Comparison of ENCODE assay signal across 13 mouse cellular contexts in genomic region chr10:86339121-86339520, GRCm38 (mm10). TPM values are rescaled to one million over a fixed set of nuclear protein-coding genes. Genes with fewer than 3 reads are reported as not detected.
DNase-seq lines count a peak whose midpoint lies in the region; ATAC-seq and TF ChIP-seq lines count a peak whose summit lies in the region.
"Had no signal": no experiment of that assay in that cellular context is flagged by ENCODE, and none has a peak within 500 bp of the region (broad histone marks: within the 10 kb centered on the region; RNA-seq: fewer than 3 reads in every experiment).

No protein-coding gene starts in this region.

- 0 out of 2 replicates have a peak overlapping the region, but pooled peaks have one; percentile 76 for H3K27ac ChIP-seq in heart, embryonic 10.5 days
- peak overlapping the region; percentile 86 for H3K27ac ChIP-seq in layer of hippocampus, adult 2 months
- peak overlapping the region; percentile 92 for H3K27ac ChIP-seq in brown adipose tissue, adult 24 weeks (replicated peaks; ENCODE audit: low read depth, low read length)
- H3K27ac ChIP-seq in limb, embryonic 15.5 days: peak overlapping the region; percentile 51; the same call in 1 of the 2 replicates
- H3K27ac ChIP-seq: neural tube, embryonic 13.5 days had no signal

- ATAC-seq in limb, embryonic 15.5 days (ENCODE audit: insufficient number of reproducible peaks, low FRiP score, low TSS enrichment, low read depth): no peak
- ATAC-seq in activated CD4-positive, CD25-positive, alpha-beta regulatory T cell, adult 4 months: no peak
- ATAC-seq: midbrain, embryonic 13.5 days had no signal

- H3K9ac ChIP-seq in limb, embryonic 15.5 days: no peak overlapping the region
- H3K9ac ChIP-seq: midbrain, embryonic 13.5 days; neural tube, embryonic 13.5 days had no signal

- H3K4me3 ChIP-seq in heart, embryonic 10.5 days: no peak overlapping the region
- no peak overlapping the region for H3K4me3 ChIP-seq in layer of hippocampus, adult 2 months
- no peak overlapping the region for H3K4me3 ChIP-seq in brown adipose tissue, adult 24 weeks (ENCODE audit: insufficient read depth, low read depth, low read length)
- H3K4me3 ChIP-seq in limb, embryonic 15.5 days: no peak overlapping the region
- H3K4me3 ChIP-seq: erythroblast, embryonic 14.5 days; hindbrain, embryonic 10.5 days; midbrain, embryonic 13.5 days; neural tube, embryonic 13.5 days had no signal

- no peaks in the 10 kb centered on the region for H3K27me3 ChIP-seq in heart, embryonic 10.5 days (ENCODE audit: insufficient read depth, poor library complexity, severe bottlenecking)
- no peaks in the 10 kb centered on the region for H3K27me3 ChIP-seq in limb, embryonic 15.5 days
- H3K27me3 ChIP-seq: midbrain, embryonic 13.5 days; neural tube, embryonic 13.5 days had no signal

- WGBS in heart, embryonic 10.5 days: 64% methylated on average over 4 of the region's 4 CpGs
- 64% methylated on average over 4 of the region's 4 CpGs for WGBS in limb, embryonic 15.5 days

- DNase-seq in heart, embryonic 10.5 days (ENCODE audit: low spot score): no peak
- no peak for DNase-seq in heart, adult 8-10 months (ENCODE audit: low spot score)
- DNase-seq in layer of hippocampus, adult 2 months (ENCODE audit: low spot score in 2 of 2): no peak
- no peak for DNase-seq in layer of hippocampus, postnatal 36 days
- DNase-seq in Muller cell, postnatal 12 days (ENCODE audit: inconsistent ontology term): no peak

- H3K36me3 ChIP-seq in heart, embryonic 10.5 days: peaks cover 2% of the 10 kb centered on the region; the same call in 1 of the 2 replicates
- peaks cover 6% of the 10 kb centered on the region for H3K36me3 ChIP-seq in limb, embryonic 15.5 days
- H3K36me3 ChIP-seq: midbrain, embryonic 13.5 days had no signal

- no peaks in the 10 kb centered on the region for H3K9me3 ChIP-seq in heart, embryonic 10.5 days
- H3K9me3 ChIP-seq in limb, embryonic 15.5 days: no peaks in the 10 kb centered on the region
- H3K9me3 ChIP-seq: hindbrain, embryonic 10.5 days; midbrain, embryonic 13.5 days; neural tube, embryonic 13.5 days had no signal

- TF ChIP-seq CTCF in layer of hippocampus, adult 2 months (conservative IDR thresholded peaks at IDR 0.05): no peak

- H3K4me1 ChIP-seq in heart, embryonic 10.5 days: peaks cover 90% of the 10 kb centered on the region
- peaks cover 72% of the 10 kb centered on the region for H3K4me1 ChIP-seq in brown adipose tissue, adult 24 weeks (ENCODE audit: control insufficient read depth, insufficient read depth, insufficient read length, low read length)
- peaks cover 69% of the 10 kb centered on the region for H3K4me1 ChIP-seq in limb, embryonic 15.5 days

- H3K4me2 ChIP-seq in limb, embryonic 15.5 days: no peak overlapping the region
- H3K4me2 ChIP-seq: midbrain, embryonic 13.5 days; neural tube, embryonic 13.5 days had no signal

RNA-seq across cellular contexts. Expression of gene Timp3, which starts 38.9 kb away (rescaled TPM):
- polyA plus RNA-seq in heart, embryonic 10.5 days (2016; fragmentation: Nextera tagmentation; extraction: Ambion mirVana): 44.7 and 47.2 TPM in 2 replicates
- 100 to 1,000 TPM; 157 to 180 (median 176) TPM for total RNA-seq in heart, adult 8-10 months (2022)
- total RNA-seq in layer of hippocampus, adult 2 months (2021): 10 to 100 TPM; 61.8 to 62.0 TPM
- 10 to 100 TPM; 49.2 to 60.3 TPM for total RNA-seq in layer of hippocampus, postnatal 36 days (2021)
- 63.4 and 130 TPM in 2 replicates for polyA plus RNA-seq in brown adipose tissue, adult 24 weeks (2012; ENCODE audit: insufficient read depth, insufficient read length, missing spikeins)
- polyA plus RNA-seq in limb, embryonic 15.5 days (2015; fragmentation: Nextera tagmentation; extraction: Ambion mirVana): 85.5 and 93.5 TPM in 2 replicates
- polyA plus RNA-seq in activated CD4-positive, CD25-positive, alpha-beta regulatory T cell, adult 4 months (2017; shearing (Covaris generic)): not detected
- total RNA-seq: MEL had no signal

Comparison
In these comparisons a context has a peak if more than half of its experiments do, and no peak if none do; other contexts are left out.
1. RNA of gene Timp3, which starts 38.9 kb away (polyA plus RNA-seq): 85.5 to 93.5 TPM in limb, embryonic 15.5 days, 63.4 to 130 TPM in brown adipose tissue, adult 24 weeks and 44.7 to 47.2 TPM in heart, embryonic 10.5 days; not detected in activated CD4-positive, CD25-positive, alpha-beta regulatory T cell, adult 4 months; every median in the first group is over 10 times any median in the second.
2. Peak in every context shown above with its lines, with median percentiles within 50 percentile points of each other: H3K27ac ChIP-seq.